Mouse (Mus musculus) megakaryocyte, embryonic 14.5 days (primary cell): ENCODE data around the gene Rgs8. TPM values are rescaled to one million over a fixed set of nuclear protein-coding genes. Genes with fewer than 3 reads are reported as not detected.

Experiments used
- H3K27me3 ChIP-seq: replicated peaks from 2 replicates; pipeline ENCODE3; 2012; ENCODE audit warnings: inconsistent platforms
- H3K36me3 ChIP-seq: replicated peaks from 2 replicates; pipeline ENCODE3; 2012; ENCODE audit warnings: low read length, inconsistent platforms, mixed read lengths
- H3K4me1 ChIP-seq: 2 replicates; pipeline ENCODE4 v1.6.1; 2012; ENCODE audit warnings: inconsistent platforms
- H3K4me3 ChIP-seq: replicated peaks from 2 replicates; pipeline ENCODE3; 2012; ENCODE audit warnings: moderate library complexity, mild to moderate bottlenecking, inconsistent platforms
- H3K9me3 ChIP-seq: 2 replicates; pipeline ENCODE4 v1.6.1; 2012; ENCODE audit warnings: inconsistent platforms
- FLI1 ChIP-seq: IDR thresholded peaks from 2 replicates; pipeline ENCODE4 v1.6.1; 2012; ENCODE audit warnings: low read length, inconsistent platforms, mixed read lengths
- GATA1 ChIP-seq: IDR thresholded peaks from 3 replicates; pipeline ENCODE4 v1.6.1; 2012; ENCODE audit warnings: mixed read lengths, low read length, inconsistent platforms, borderline replicate concordance
- polyA plus RNA-seq: library from polyadenylated mRNA; stranded (reverse); fragments of >175 nt; gene quantifications from 2 replicates; pipeline ENCODE4 v1.2.3, GENCODE M21; 2012; ENCODE audit warnings: low replicate concordance; ENCODE audit not compliant: insufficient read depth

Gene Rgs8
- polyA plus RNA-seq, 1 experiment: 0.04 TPM

DNA sequence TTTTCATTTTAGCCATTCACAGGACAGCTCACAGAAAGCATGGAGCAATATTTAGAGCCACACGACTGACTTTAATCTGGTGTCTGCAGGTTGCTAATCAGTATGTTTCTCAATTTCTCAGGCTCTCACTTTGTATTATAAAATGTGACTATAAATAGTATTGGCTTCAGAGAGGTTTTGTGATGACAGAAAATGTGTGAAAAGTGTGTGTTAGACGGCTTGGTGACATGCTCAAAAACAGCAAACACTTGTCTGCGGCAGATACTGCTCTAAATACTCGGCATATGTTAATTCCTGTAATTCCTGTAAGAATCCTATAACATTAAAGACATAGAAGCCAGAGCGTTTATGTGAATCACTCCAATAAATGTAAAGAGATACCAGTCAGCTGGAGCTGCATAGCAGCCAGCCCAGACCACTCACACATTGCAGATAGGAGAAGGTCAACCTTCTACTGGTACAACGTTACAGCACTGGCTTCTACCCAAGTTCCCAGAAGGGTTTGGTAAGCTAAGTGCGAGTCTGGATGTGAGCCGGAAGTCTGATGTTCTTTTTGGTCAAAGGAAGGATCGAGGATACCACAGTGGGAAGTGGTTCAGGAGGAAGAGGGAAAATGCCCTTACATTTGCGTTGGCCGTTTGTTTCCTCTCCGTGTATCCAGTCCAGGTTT, 95.2 kb downstream of the Rgs8 start:
- H3K9me3 ChIP-seq: no peaks in the 10 kb centered on the region
- peak overlapping the region; percentile 90 for H3K4me3 ChIP-seq
- H3K27me3 ChIP-seq: peaks cover 7% of the 10 kb centered on the region
- TF ChIP-seq FLI1 (no peak), GATA1 (no peak)
- H3K36me3 ChIP-seq: no peaks in the 10 kb centered on the region
- peaks cover 61% of the 10 kb centered on the region for H3K4me1 ChIP-seq

- Histone ChIP-seq H3K36me3 (peaks cover 5% of the 10 kb centered on the region), H3K9me3 (no peaks in the 10 kb centered on the region), H3K27me3 (peaks cover 7% of the 10 kb centered on the region), H3K4me3 (peak overlapping the region; percentile 90), H3K4me1 (peaks cover 64% of the 10 kb centered on the region)
- TF ChIP-seq GATA1: no peak
- TF ChIP-seq FLI1: no peak
These were observed 95.7 kb downstream of the Rgs8 start for GRCm38 (mm10) chr1:153748549-153748948.

GRCm38 (mm10) chr1:153749211-153749801, 96.5 kb downstream of the Rgs8 start, which contains the start of gene Rnasel:
Gene Rnasel, plus strand, starts transcription at chr1:153749426.
- peaks cover 3% of the 10 kb centered on the region for H3K27me3 ChIP-seq
- no peaks in the 10 kb centered on the region for H3K9me3 ChIP-seq
- TF ChIP-seq FLI1 (no peak), GATA1 (no peak)
- peaks cover 68% of the 10 kb centered on the region for H3K4me1 ChIP-seq
- peaks cover 13% of the 10 kb centered on the region for H3K36me3 ChIP-seq
- peak within 1 kb of the TSS; percentile 90 for H3K4me3 ChIP-seq

Other genes with a start within 250 kb of the Rgs8 start
- gene Shcbp1l, start 227.9 kb upstream of the Rgs8 start, polyA plus RNA-seq: not detected in 2 replicates
- 0.60 and 13.1 TPM in 2 replicates for gene Dhx9, start 165.4 kb upstream of the Rgs8 start, polyA plus RNA-seq
- 1.6 TPM in 2 replicates for gene Npl, start 103.0 kb upstream of the Rgs8 start, polyA plus RNA-seq
- gene Rgs16, start 87.3 kb downstream of the Rgs8 start, polyA plus RNA-seq: not detected in 2 replicates
- 2.3 and 3.2 TPM in 2 replicates for gene Rnasel, start 96.4 kb downstream of the Rgs8 start, polyA plus RNA-seq
- gene Rgsl1, start 191.1 kb downstream of the Rgs8 start, polyA plus RNA-seq: not detected in 2 replicates
- not detected in 2 replicates for gene Teddm1b, start 221.3 kb downstream of the Rgs8 start, polyA plus RNA-seq
- not detected in 2 replicates for gene Teddm1a, start 238.7 kb downstream of the Rgs8 start, polyA plus RNA-seq
- 15.1 and 68.1 TPM in 2 replicates for gene Glul, start 246.9 kb downstream of the Rgs8 start, polyA plus RNA-seq
- 0.59 TPM in 1 of 2 replicates, not detected in the other for gene Teddm2, start 247.2 kb downstream of the Rgs8 start, polyA plus RNA-seq